Mouse (Mus musculus) lung, adult 2 months (tissue): ENCODE measurements at regions not wholly inside any gene's neighbourhood (a gene's known extent, or its start where the extent isn't known, plus 50 kb on each side); places are given as distances from the start of the nearest gene placed in this dataset.

Source experiments
- CTCF ChIP-seq: fragments of 200-500 bp; IDR thresholded peaks from 2 replicates; pipeline ENCODE4 v1.5.1; 2011; ENCODE audit warnings: mild to moderate bottlenecking, low read length, control low read depth; ENCODE audit not compliant: insufficient read depth
- POLR2A ChIP-seq: fragments of 200-500 bp; IDR thresholded peaks from 2 replicates; pipeline ENCODE4 v1.6.1; 2011; ENCODE audit warnings: low read depth, mild to moderate bottlenecking, control low read depth, low read length, borderline replicate concordance; ENCODE audit errors: extremely low read depth

- TF ChIP-seq CTCF (no peak), POLR2A (no peak)
Measured at GRCm38 (mm10) chr3:19000179-19000578, 628.3 kb downstream of the 1700064H15Rik start.
